Mouse (Mus musculus) neural tube, embryonic 14.5 days (tissue): ENCODE results near the gene Pmis2. TPM values are rescaled to one million over a fixed set of nuclear protein-coding genes. Genes with fewer than 3 reads are reported as not detected.

Source experiments
- ATAC-seq: fragments of 200-750 bp; cut with Nextera tagmentation; 2 replicates; pipeline ENCODE4 v1.8.0; 2017; ENCODE audit warnings: low read depth, mild to moderate bottlenecking, moderate TSS enrichment, moderate library complexity
- H3K27ac ChIP-seq: fragments of 300-500 bp; sonication (generic); 2 replicates; pipeline ENCODE4 v1.5.1; 2014; ENCODE audit warnings: low read depth, mild to moderate bottlenecking, control low read depth, low read length, moderate library complexity, mixed read lengths
- H3K27me3 ChIP-seq: fragments of 300-500 bp; sonication (generic); 2 replicates; pipeline ENCODE4 v1.6.1; 2014; ENCODE audit warnings: low read length; ENCODE audit not compliant: control insufficient read depth, insufficient read depth
- H3K36me3 ChIP-seq: fragments of 300-500 bp; sonication (generic); 2 replicates; pipeline ENCODE4 v1.6.1; 2014; ENCODE audit warnings: low read length, mixed read lengths; ENCODE audit not compliant: control insufficient read depth, insufficient read depth
- H3K4me1 ChIP-seq: fragments of 300-500 bp; sonication (generic); 2 replicates; pipeline ENCODE4 v1.6.1; 2014; ENCODE audit warnings: low read length; ENCODE audit not compliant: control insufficient read depth, insufficient read depth
- H3K4me2 ChIP-seq: fragments of 300-500 bp; sonication (generic); 2 replicates; pipeline ENCODE4 v1.6.1; 2014; ENCODE audit warnings: mild to moderate bottlenecking, low read depth, low read length, control low read depth
- H3K4me3 ChIP-seq: fragments of 300-500 bp; sonication (generic); 2 replicates; pipeline ENCODE4 v1.5.1; 2014; ENCODE audit warnings: low read depth, low read length, control low read depth, mixed read lengths
- H3K9ac ChIP-seq: fragments of 300-500 bp; sonication (generic); replicated peaks from 2 replicates; pipeline ENCODE4 v1.6.1; 2014; ENCODE audit warnings: low read depth, mild to moderate bottlenecking, control low read depth, low read length, mixed read lengths
- H3K9me3 ChIP-seq: fragments of 300-500 bp; sonication (generic); 2 replicates; pipeline ENCODE4 v1.6.1; 2016; ENCODE audit warnings: low read length; ENCODE audit not compliant: control insufficient read depth
- WGBS: fragments of 180-500 bp; shearing (Covaris S2); extraction: QIAGEN DNeasy Blood & Tissue Kit; methylation state at CpG from one replicate; pipeline ENCODE4 v1.1.7; 2014; 5-methylcytosine and 5-hydroxymethylcytosine counted together
- polyA plus RNA-seq: library from polyadenylated mRNA; unstranded; fragments of >200 nt; fragmentation: Nextera tagmentation; extraction: Ambion mirVana; gene quantifications from 2 replicates; pipeline ENCODE4 v1.2.1, GENCODE M21; 2014

The Pmis2 gene
- polyA plus RNA-seq, 1 experiment from 2014 or later = not detected

DNA sequence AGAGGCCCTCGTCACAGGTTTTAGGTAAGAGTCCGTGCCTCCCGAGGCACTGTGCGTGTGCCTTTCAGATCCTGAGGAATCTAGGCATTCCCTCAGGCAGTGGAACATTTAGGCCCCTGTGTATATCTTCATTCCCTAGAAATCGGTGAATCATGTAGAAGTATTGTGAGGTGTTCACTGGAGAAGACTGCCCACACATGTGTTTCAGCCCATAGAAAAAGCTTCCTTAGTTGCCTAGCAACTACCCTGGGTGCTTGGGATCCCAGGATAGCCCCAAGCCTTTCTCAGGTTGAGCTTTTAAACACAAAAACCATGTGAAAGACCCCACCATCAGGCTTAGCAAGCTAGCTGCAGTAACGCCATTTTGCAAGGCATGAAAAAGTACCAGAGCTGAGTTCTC lies 16.9 kb upstream of the Pmis2 start:
- WGBS = 86% methylated on average over 6 of the region's 6 CpGs
- no peak for ATAC-seq
- Histone ChIP-seq H3K4me1 (no peaks in the 10 kb centered on the region), H3K4me3 (no peak overlapping the region), H3K36me3 (no peaks in the 10 kb centered on the region), H3K27me3 (peaks cover 3% of the 10 kb centered on the region; the same call in 1 of the 2 replicates), H3K9ac (no peak overlapping the region), H3K9me3 (no peaks in the 10 kb centered on the region), H3K4me2 (no peak overlapping the region), H3K27ac (no peak overlapping the region)

DNA sequence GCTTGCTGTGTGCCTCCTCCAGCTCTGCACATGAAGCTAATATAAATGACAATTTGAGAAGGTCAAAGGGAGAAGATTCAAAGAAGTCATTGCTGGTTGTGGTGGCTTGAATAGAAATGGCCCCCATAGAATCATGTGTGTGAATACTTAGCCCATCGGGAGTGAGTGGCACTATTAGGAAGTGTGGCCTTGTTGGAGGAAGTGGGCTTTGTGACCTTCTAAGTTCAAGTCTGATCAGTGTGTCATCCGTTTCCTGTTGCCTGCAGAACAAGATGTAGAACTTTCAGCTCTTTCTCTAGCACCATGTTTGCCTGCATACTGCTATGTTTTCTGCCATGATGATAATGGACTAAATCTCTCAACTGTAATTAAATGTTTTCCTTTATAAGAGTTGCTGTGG lies 12.0 kb upstream of the Pmis2 start:
- H3K9ac ChIP-seq = no peak overlapping the region
- WGBS = 85% methylated on average over 2 of the region's 2 CpGs
- ATAC-seq = no peak
- H3K4me1 ChIP-seq = no peaks in the 10 kb centered on the region
- no peak overlapping the region for H3K4me2 ChIP-seq
- H3K36me3 ChIP-seq = no peaks in the 10 kb centered on the region
- no peak overlapping the region for H3K4me3 ChIP-seq
- H3K27ac ChIP-seq = no peak overlapping the region
- H3K27me3 ChIP-seq = peaks cover 3% of the 10 kb centered on the region; the same call in 1 of the 2 replicates
- no peaks in the 10 kb centered on the region for H3K9me3 ChIP-seq

DNA sequence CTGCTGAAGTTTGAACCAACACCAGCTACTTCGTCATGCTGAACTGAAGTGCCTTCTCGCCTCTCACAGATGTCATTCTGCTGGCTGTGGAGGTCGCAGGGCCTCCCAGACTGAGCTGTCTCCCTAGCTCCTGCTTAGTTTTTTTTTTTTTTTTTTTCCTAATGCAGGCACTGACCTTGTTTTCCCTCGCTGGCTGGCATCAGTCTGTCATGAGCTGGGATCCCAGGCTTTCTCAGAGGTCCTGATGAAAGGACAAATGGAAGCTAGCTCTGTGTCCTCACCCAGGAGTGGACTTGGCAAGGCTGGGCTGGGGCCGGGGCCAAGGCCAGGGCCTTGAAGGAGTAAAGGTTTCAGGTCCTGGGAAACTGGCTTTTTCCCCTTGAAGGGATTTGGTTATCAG lies 10.5 kb upstream of the Pmis2 start:
- 69% methylated on average over 5 of the region's 5 CpGs for WGBS

DNA sequence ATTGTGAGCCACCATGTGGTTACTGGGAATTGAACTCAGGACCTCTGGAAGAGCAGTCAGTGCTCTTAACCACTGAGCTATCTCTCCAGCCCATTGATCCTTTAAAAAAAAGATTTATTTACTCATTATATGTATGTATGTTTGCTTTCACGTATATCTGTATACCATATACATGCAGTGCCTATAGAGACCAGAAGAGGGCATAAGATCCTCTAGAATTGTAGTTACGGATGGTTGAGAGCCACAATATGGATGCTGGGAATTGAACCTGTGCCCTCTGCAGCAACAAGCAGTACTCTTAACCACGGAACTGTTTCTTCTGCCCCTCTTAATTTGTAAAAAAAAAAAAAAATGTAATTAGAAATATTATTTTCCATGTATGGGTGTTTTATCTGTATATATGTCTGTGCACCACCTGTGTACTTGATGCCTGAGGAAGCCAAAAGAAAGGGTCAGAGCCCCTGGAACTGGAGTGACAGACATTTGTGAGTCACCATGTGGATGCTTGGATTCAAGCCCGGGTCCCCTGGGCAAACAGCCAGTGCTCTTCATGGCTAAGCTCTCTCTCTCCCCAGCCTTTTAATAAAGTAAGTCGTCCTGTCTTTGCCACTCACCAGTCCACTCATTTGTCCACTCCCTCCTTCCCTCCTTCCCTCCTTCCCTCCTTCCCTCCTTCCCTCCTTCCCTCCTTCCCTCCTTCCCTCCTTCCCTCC lies 7.0 kb upstream of the Pmis2 start:
- Histone ChIP-seq H3K27ac (no peak overlapping the region), H3K9ac (no peak overlapping the region), H3K4me1 (no peaks in the 10 kb centered on the region), H3K4me3 (no peak overlapping the region), H3K9me3 (no peaks in the 10 kb centered on the region), H3K27me3 (no peaks in the 10 kb centered on the region), H3K4me2 (no peak overlapping the region), H3K36me3 (no peaks in the 10 kb centered on the region)
- no peak for ATAC-seq
- 65% methylated on average over 5 of the region's 5 CpGs for WGBS

More for the DNA sequence above, 10.5 kb upstream of the Pmis2 start:
- Histone ChIP-seq H3K4me2 (no peak overlapping the region), H3K27me3 (no peaks in the 10 kb centered on the region), H3K9ac (no peak overlapping the region), H3K36me3 (no peaks in the 10 kb centered on the region), H3K27ac (no peak overlapping the region), H3K4me3 (no peak overlapping the region), H3K9me3 (no peaks in the 10 kb centered on the region), H3K4me1 (no peaks in the 10 kb centered on the region)
- ATAC-seq = no peak

DNA sequence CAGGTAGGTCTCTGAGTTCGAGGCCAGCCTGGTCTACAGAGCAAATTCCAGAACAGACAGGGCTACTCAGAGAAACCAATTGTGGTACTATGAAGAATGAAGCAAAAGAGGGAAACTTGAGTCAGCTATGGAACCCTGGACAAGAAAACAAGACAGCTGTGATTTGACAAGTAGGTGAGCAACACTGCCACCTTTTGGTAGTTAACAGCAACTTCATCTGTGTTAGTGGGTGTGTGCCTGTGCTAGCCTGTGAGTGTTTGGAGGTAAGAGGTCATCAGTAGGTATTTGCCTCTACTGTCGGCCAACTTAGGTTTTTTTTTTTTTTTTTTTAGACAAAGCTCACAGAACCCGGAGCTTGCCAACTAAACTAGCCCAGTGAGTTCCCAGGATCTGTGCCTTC lies 2.2 kb downstream of the Pmis2 start:
- no peaks in the 10 kb centered on the region for H3K27me3 ChIP-seq
- H3K9me3 ChIP-seq = no peaks in the 10 kb centered on the region
- H3K36me3 ChIP-seq = no peaks in the 10 kb centered on the region
- H3K4me2 ChIP-seq = no peak overlapping the region
- no peak overlapping the region for H3K9ac ChIP-seq
- H3K27ac ChIP-seq = no peak overlapping the region
- no peaks in the 10 kb centered on the region for H3K4me1 ChIP-seq
- ATAC-seq = no peak
- H3K4me3 ChIP-seq = no peak overlapping the region
- 36% methylated on average over 3 of the region's 3 CpGs for WGBS

DNA sequence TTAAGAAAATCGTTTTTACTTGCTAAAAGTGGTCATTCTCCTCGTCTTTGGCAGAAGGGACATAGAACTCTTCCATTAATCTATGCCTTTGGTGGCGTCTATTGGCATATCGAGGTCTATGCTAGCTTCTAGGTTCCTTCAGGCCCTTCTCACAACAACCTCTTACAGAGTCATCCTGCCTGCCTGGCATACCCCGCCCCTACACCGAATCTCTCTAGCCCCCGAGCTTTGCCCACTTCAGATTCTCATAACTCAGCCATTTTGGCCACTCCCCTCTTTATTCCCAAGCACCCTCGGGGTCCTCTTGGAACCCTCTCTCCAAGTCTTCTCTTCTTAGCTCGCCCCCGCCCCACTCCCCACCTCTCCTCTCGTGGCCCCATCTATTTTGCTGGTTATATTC lies 6.1 kb downstream of the Pmis2 start:
- 6% methylated on average over 11 of the region's 11 CpGs for WGBS
- H3K9me3 ChIP-seq = no peaks in the 10 kb centered on the region
- H3K36me3 ChIP-seq = no peaks in the 10 kb centered on the region

DNA sequence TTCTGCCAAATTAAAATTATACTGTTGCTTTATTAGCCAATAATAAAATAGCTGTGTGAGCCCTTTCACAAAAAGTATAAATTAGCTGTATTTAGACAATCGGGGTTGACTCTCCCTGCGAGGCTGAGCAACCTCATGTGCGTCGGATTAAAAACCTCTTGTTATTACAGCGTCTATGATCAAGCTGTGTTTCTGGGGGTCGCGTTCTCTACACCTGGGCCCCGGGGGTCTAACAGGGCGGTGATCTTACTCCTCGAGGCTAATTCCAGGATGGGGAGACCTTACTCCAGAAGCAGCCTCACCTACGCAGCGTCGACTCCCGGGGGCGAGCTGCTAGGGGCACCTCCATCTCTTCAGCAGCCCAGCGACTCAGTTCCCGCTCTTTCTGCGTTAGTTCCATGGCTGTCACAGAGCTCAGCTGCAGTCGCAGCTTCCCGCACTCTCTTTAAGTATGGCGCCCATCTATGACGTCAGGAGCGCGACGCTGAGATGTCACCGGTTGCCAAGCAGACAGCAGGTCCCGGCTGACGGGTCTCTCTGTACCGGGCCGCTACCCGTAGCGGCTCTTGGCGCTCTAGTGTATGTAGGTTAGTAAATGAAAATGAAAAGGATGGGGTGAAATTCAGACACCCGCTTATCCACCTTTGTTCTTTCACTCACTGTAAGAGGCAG lies 6.7 kb downstream of the Pmis2 start, which contains the start of gene Haus5:
Haus5 (minus strand) TSS at position 466 of the 672 bp plus-strand sequence.
- H3K36me3 ChIP-seq = 0 out of 2 replicates have a peak, but pooled peaks cover 3% of the 10 kb centered on the region
- peak within 1 kb of the TSS; percentile 16 for H3K27ac ChIP-seq
- ATAC-seq = peak; percentile 95
- H3K27me3 ChIP-seq = no peaks in the 10 kb centered on the region
- under 1% methylated on average over 34 of the region's 34 CpGs for WGBS
- H3K4me3 ChIP-seq = peak within 1 kb of the TSS; percentile 29
- peak within 1 kb of the TSS; percentile 56 for H3K4me2 ChIP-seq
- H3K9ac ChIP-seq = peak within 1 kb of the TSS; percentile 8
- H3K4me1 ChIP-seq = no peaks in the 10 kb centered on the region
- no peaks in the 10 kb centered on the region for H3K9me3 ChIP-seq

More for the DNA sequence above, 6.1 kb downstream of the Pmis2 start:
- no peaks in the 10 kb centered on the region for H3K27me3 ChIP-seq
- peak overlapping the region; percentile 16 for H3K27ac ChIP-seq
- peak; percentile 76 for ATAC-seq
- peak overlapping the region; percentile 56 for H3K4me2 ChIP-seq
- no peaks in the 10 kb centered on the region for H3K4me1 ChIP-seq
- H3K9ac ChIP-seq = peak overlapping the region; percentile 8
- H3K4me3 ChIP-seq = peak overlapping the region; percentile 29

DNA sequence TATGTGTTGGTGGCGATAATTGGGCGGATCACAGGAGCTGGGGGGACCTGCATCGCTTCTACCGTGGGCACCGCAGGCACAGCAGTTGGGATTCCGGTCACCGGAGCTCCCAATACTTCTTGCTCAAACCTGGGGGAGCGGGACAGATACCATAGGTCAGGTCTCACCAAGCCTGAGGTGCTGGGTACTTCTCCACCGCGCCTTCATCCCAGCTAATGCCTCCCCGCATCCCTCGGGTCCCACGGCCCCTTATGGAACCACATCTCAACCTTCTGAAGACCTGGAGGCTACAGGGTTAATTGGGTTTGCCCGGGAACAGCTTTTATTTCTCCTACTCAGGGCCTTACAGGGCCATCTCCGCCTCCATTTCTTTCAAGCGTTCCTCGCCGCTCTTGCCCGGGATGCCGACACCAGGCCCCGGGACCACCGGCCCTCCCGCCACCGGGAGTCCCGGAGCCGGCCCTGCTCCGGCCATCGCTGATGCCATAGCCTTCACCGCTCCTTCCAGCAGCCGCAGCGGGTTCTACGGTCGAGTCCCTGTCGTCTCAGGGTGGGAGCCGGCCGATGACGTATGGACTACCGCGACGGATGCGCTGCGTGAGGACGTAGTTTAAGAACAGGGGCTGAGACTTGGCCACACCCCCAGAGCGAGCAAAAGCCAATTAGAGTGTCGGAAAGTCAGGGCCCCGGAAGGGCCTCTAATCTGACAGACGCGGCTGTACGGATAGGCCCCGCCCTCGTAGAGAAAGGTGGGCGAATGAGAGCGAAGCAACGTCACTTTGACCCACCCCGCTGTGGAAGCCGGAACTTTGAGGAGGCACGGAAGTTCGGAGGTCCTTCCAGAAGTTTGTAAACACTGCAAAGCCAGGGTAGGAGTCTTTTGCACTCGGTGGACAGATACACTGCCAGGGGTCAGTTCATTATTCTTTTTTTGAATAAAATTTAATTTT lies 21.5 kb downstream of the Pmis2 start, which contains the start of gene Rbm42:
Rbm42 (minus strand) TSS at position 727 of the 950 bp plus-strand sequence.
- no peaks in the 10 kb centered on the region for H3K27me3 ChIP-seq
- peak within 1 kb of the TSS; percentile 73 for H3K27ac ChIP-seq
- H3K36me3 ChIP-seq = peaks cover 33% of the 10 kb centered on the region
- peaks cover 7% of the 10 kb centered on the region; the same call in 1 of the 2 replicates for H3K4me1 ChIP-seq
- peak within 1 kb of the TSS; percentile 89 for H3K9ac ChIP-seq
- under 1% methylated on average over 59 of the region's 59 CpGs for WGBS
- H3K4me2 ChIP-seq = peak within 1 kb of the TSS; percentile 86
- H3K4me3 ChIP-seq = peak within 1 kb of the TSS; percentile 86
- peak; percentile 100 for ATAC-seq
- no peaks in the 10 kb centered on the region for H3K9me3 ChIP-seq
